Mouse (Mus musculus): ENCODE measurements around the gene Cebpb. TPM values are rescaled to one million over a fixed set of nuclear protein-coding genes. Genes with fewer than 3 reads are reported as not detected.

Cebpb gene
- total RNA-seq, 2 experiments from 2014 or later, result 6.3 to 8.4 TPM

- no peak for ATAC-seq (replicated peaks; ENCODE audit: low FRiP score, poor library complexity, severe bottlenecking)
Measured at GRCm38 (mm10) chr2:167712872-167713821, 24.4 kb downstream of the Cebpb start.

- ATAC-seq (replicated peaks; ENCODE audit: low FRiP score, poor library complexity, severe bottlenecking), result no peak
Measured at GRCm38 (mm10) chr2:167714298-167714697, 25.6 kb downstream of the Cebpb start.

DNA sequence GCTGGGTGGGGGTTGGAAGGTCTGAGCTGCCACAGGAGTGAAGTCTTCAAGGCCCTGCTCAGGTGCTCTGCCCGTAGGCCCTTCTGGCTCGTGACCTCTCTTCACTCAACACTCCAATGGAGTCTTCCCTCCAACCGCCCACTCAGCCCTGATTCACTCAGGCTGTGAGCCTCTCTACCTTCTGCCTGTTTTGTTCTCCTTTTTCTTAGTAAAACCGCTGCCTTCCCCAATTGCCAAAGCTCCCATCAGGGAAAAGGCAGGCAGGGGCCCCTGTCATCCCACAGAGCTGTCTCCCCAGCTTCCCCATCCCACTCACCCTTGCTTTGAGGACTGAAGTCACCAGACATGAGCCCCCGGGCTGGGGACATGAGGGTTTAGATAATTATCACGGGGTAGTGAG is 26.3 kb downstream of the Cebpb start:
- no peak for ATAC-seq (replicated peaks; ENCODE audit: low FRiP score, poor library complexity, severe bottlenecking)

DNA sequence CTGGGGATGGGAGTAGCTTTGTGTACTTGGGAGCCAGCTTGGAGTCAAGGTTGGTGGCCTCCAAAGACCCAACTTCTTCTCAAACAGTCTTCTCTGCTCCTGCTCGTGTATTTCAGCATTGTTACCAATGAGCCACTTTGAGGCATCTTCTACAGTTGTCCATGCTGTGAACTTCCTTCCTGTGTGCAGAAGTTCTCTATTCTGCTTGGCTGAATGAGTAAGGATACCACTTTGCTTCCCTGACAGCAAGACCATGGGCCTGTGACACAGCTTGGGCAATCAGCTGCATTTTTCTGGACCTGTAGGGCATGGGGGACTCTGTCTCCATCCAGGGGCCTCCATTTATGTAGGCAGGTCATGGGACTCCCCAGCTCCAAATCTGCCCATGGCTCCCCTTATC is 28.5 kb downstream of the Cebpb start:
- ATAC-seq (replicated peaks; ENCODE audit: low FRiP score, poor library complexity, severe bottlenecking), result no peak

DNA sequence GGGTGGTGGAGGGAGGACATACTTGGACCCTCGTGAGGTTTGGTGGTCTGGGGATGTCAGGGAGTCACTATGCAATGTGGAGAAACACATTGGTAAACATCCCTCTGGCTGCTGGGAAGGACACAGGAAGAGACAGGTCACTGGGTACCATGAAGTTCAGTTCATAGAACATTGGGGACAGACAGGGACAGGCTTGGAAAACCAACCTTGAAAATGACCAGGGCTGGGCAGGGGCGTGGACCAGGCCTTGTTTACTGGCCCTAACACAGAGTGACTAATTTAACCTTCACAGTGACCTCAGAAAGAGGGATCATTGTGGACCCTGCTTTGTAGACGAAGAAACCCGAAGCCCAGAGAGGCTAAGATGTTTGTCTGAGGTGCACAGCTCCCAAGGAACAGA is 30.8 kb downstream of the Cebpb start:
- ATAC-seq (replicated peaks; ENCODE audit: low FRiP score, poor library complexity, severe bottlenecking), result no peak

- ATAC-seq (replicated peaks; ENCODE audit: low FRiP score, poor library complexity, severe bottlenecking), result no peak
Measured at GRCm38 (mm10) chr2:167721159-167721882, 32.6 kb downstream of the Cebpb start.

DNA sequence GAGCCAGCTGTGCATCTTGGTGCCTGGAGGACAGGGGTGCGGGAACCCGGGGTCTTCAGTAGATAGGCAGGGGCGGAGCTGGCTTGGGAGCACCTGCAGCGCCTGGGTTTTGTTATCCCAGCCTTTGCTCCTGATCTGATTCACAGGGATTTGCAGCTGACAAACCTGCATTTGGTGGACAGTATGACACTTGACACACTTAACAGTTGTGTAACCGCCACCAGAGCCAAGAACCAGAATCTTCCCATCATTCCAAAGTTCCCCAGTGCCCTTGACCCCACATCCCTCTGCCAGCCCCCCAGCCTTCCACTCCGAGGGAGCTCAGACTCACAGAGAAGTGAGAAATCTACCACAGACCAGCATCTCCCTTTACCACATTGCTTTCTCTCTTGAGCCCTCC is 33.8 kb downstream of the Cebpb start:
- ATAC-seq (replicated peaks; ENCODE audit: low FRiP score, poor library complexity, severe bottlenecking), result no peak

- ATAC-seq (replicated peaks; ENCODE audit: low FRiP score, poor library complexity, severe bottlenecking), result no peak
Measured at GRCm38 (mm10) chr2:167723589-167724206, 35.0 kb downstream of the Cebpb start.

DNA sequence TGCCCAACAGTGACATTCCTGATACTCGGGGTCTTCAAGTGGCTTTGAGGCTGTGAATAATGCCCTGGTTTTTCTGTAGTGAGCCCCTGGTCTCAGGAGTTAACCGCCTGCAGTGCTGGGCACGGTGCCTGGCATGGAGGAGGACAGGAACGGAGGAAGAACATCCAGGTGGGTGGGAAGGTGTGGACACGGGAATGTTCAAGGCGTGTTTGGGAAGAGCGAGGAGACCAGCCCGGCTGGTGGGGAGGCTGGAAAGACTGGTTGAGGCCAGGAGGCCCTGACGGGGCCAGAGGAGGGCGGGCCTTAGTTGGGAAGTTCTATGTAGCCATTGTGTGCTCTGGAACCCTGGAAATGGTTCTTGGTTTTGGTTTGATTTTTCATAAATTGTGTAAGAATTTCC is 37.2 kb downstream of the Cebpb start:
- ATAC-seq (replicated peaks; ENCODE audit: low FRiP score, poor library complexity, severe bottlenecking), result no peak

GRCm38 (mm10) chr2:167727161-167727560 is 38.4 kb downstream of the Cebpb start:
- ATAC-seq (replicated peaks; ENCODE audit: low FRiP score, poor library complexity, severe bottlenecking), result no peak

DNA sequence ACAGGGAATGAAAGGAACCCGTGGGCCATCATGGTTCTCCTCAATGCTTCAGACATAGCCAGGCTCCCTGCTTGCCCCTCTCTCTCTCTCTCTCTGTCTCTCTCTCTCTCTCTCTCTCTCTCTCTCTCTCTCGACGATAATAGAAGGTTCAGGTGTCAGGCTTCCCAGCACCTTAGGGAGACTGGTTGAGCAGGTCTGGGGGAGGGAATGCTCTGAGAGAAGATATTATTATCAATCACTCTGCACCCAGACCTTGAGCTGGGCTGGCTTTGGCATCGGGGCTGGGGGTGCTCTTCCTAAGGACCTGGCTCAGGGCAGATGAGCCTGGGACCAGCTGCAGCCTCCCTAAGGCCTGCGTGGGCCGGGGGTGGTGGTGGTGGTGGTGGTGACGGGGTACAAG is 41.3 kb downstream of the Cebpb start:
- ATAC-seq (replicated peaks; ENCODE audit: low FRiP score, poor library complexity, severe bottlenecking), result no peak

- no peak for ATAC-seq (replicated peaks; ENCODE audit: low FRiP score, poor library complexity, severe bottlenecking)
Measured at GRCm38 (mm10) chr2:167731149-167731548, 42.4 kb downstream of the Cebpb start.

- ATAC-seq (replicated peaks; ENCODE audit: low FRiP score, poor library complexity, severe bottlenecking), result no peak
Measured at GRCm38 (mm10) chr2:167734861-167735260, 46.1 kb downstream of the Cebpb start.

GRCm38 (mm10) chr2:167739030-167739429 is 50.3 kb downstream of the Cebpb start:
- ATAC-seq (replicated peaks; ENCODE audit: low FRiP score, poor library complexity, severe bottlenecking), result no peak

Other genes with a start within 250 kb of the Cebpb start
- gene Rnf114, start 196.3 kb upstream of the Cebpb start, total RNA-seq (2015; ENCODE audit: low replicate concordance), result 24.1 and 33.5 TPM in 2 replicates
- 10.2 and 17.8 TPM in 2 replicates for gene Rnf114, start 196.3 kb upstream of the Cebpb start, total RNA-seq (2017; ENCODE audit: low replicate concordance)
- 7.5 and 8.6 TPM in 2 replicates for gene Spata2, start 196.0 kb upstream of the Cebpb start, total RNA-seq (2015; ENCODE audit: low replicate concordance)
- 5.4 and 7.4 TPM in 2 replicates for gene Spata2, start 196.0 kb upstream of the Cebpb start, total RNA-seq (2017; ENCODE audit: low replicate concordance)
- not detected in 2 replicates for gene Snai1, start 150.7 kb upstream of the Cebpb start, total RNA-seq (2015; ENCODE audit: low replicate concordance)
- gene Snai1, start 150.7 kb upstream of the Cebpb start, total RNA-seq (2017; ENCODE audit: low replicate concordance), result not detected in 2 replicates
- 186 and 189 TPM in 2 replicates for gene Ube2v1, start 56.8 kb upstream of the Cebpb start, total RNA-seq (2015; ENCODE audit: low replicate concordance)
- 82.3 and 114 TPM in 2 replicates for gene Ube2v1, start 56.8 kb upstream of the Cebpb start, total RNA-seq (2017; ENCODE audit: low replicate concordance)
- not detected in 2 replicates for gene Gm20431, start 27.4 kb upstream of the Cebpb start, total RNA-seq (2015; ENCODE audit: low replicate concordance)
- gene Gm20431, start 27.4 kb upstream of the Cebpb start, total RNA-seq (2017; ENCODE audit: low replicate concordance), result not detected in 2 replicates
- gene Tmem189, start 907 bp downstream of the Cebpb start, total RNA-seq (2015; ENCODE audit: low replicate concordance), result 23.9 and 27.0 TPM in 2 replicates
- 16.9 and 19.5 TPM in 2 replicates for gene Tmem189, start 907 bp downstream of the Cebpb start, total RNA-seq (2017; ENCODE audit: low replicate concordance)
- gene Ptpn1, start 243.1 kb downstream of the Cebpb start, total RNA-seq (2015; ENCODE audit: low replicate concordance), result 5.0 and 6.1 TPM in 2 replicates
- 4.3 and 13.9 TPM in 2 replicates for gene Ptpn1, start 243.1 kb downstream of the Cebpb start, total RNA-seq (2017; ENCODE audit: low replicate concordance)